Mouse (Mus musculus) heart, embryonic 13.5 days (tissue): Measurements from ENCODE around the gene Hoxb1. TPM values are rescaled to one million over a fixed set of nuclear protein-coding genes. Genes with fewer than 3 reads are reported as not detected.

Source experiments
- ATAC-seq: fragments of 200-750 bp; cut with Nextera tagmentation; 2 replicates; pipeline ENCODE4 v1.8.0; 2017; ENCODE audit warnings: moderate TSS enrichment; ENCODE audit not compliant: insufficient number of reproducible peaks, low FRiP score, low TSS enrichment; ENCODE audit errors: extremely low read depth
- H3K27ac ChIP-seq: fragments of 300-500 bp; sonication (generic); replicated peaks from 2 replicates; pipeline ENCODE4 v1.5.1; 2015; ENCODE audit warnings: moderate library complexity, mild to moderate bottlenecking, inconsistent platforms
- H3K27me3 ChIP-seq: fragments of 300-500 bp; sonication (generic); replicated peaks from 2 replicates; pipeline ENCODE4 v1.6.1; 2015; ENCODE audit warnings: mild to moderate bottlenecking, inconsistent platforms
- H3K36me3 ChIP-seq: fragments of 300-500 bp; sonication (generic); 2 replicates; pipeline ENCODE4 v1.6.1; 2015; ENCODE audit warnings: mild to moderate bottlenecking, inconsistent platforms
- H3K4me1 ChIP-seq: fragments of 300-500 bp; sonication (generic); 2 replicates; pipeline ENCODE4 v1.6.1; 2015; ENCODE audit warnings: inconsistent platforms
- H3K4me2 ChIP-seq: fragments of 300-500 bp; sonication (generic); 2 replicates; pipeline ENCODE4 v1.6.1; 2015; ENCODE audit warnings: inconsistent platforms, mild to moderate bottlenecking, moderate library complexity
- H3K4me3 ChIP-seq: fragments of 300-500 bp; sonication (generic); 2 replicates; pipeline ENCODE4 v1.5.1; 2015; ENCODE audit warnings: moderate library complexity, mild to moderate bottlenecking, inconsistent platforms
- H3K9ac ChIP-seq: fragments of 300-500 bp; sonication (generic); 2 replicates; pipeline ENCODE4 v1.6.1; 2015; ENCODE audit warnings: inconsistent platforms, mild to moderate bottlenecking, moderate library complexity
- H3K9me3 ChIP-seq: fragments of 300-500 bp; sonication (generic); 2 replicates; pipeline ENCODE4 v1.6.1; 2016; ENCODE audit warnings: inconsistent platforms
- WGBS: fragments of 180-500 bp; shearing (Covaris S2); methylation state at CpG from one replicate; pipeline ENCODE4 v1.1.7; 2015; ENCODE audit warnings: mixed read lengths; 5-methylcytosine and 5-hydroxymethylcytosine counted together
- polyA plus RNA-seq: library from polyadenylated mRNA; unstranded; fragments of >200 nt; fragmentation: Nextera tagmentation; extraction: Ambion mirVana; gene quantifications from 2 replicates; pipeline ENCODE4 v1.2.1, GENCODE M21; 2015

The Hoxb1 gene
- polyA plus RNA-seq, 1 experiment from 2014 or later = 0.17 TPM

- Histone ChIP-seq H3K4me2 (peak overlapping the region; percentile 71), H3K4me3 (peak overlapping the region; percentile 49; the same call in 1 of the 2 replicates), H3K27me3 (peaks cover 97% of the 10 kb centered on the region), H3K27ac (peak overlapping the region; percentile 54), H3K4me1 (peaks cover 38% of the 10 kb centered on the region), H3K9ac (peak overlapping the region; percentile 71), H3K9me3 (no peaks in the 10 kb centered on the region), H3K36me3 (no peaks in the 10 kb centered on the region)
- no peak for ATAC-seq
- WGBS = 23% methylated on average over 6 of the region's 6 CpGs
These were observed 20.7 kb upstream of the Hoxb1 start for GRCm38 (mm10) chr11:96344878-96345159.

- Histone ChIP-seq H3K36me3 (no peaks in the 10 kb centered on the region), H3K27me3 (peaks cover 97% of the 10 kb centered on the region), H3K4me1 (peaks cover 38% of the 10 kb centered on the region), H3K4me3 (peak overlapping the region; percentile 49), H3K27ac (peak overlapping the region; percentile 51), H3K9me3 (no peaks in the 10 kb centered on the region), H3K9ac (peak overlapping the region; percentile 71), H3K4me2 (peak overlapping the region; percentile 71)
- no peak for ATAC-seq
- 4% methylated on average over 39 of the region's 56 CpGs for WGBS
These were observed 20.2 kb upstream of the Hoxb1 start for GRCm38 (mm10) chr11:96345220-96345892.

- Histone ChIP-seq H3K4me2 (peak overlapping the region; percentile 71), H3K9me3 (no peaks in the 10 kb centered on the region), H3K36me3 (no peaks in the 10 kb centered on the region), H3K4me3 (peak overlapping the region; percentile 49), H3K4me1 (peaks cover 42% of the 10 kb centered on the region), H3K9ac (peak overlapping the region; percentile 71), H3K27ac (peak overlapping the region; percentile 51), H3K27me3 (peaks cover 97% of the 10 kb centered on the region)
- ATAC-seq = peak; percentile 23; the same call in 1 of the 2 replicates
- WGBS = 4% methylated on average over 44 of the region's 45 CpGs
These were observed 19.4 kb upstream of the Hoxb1 start for GRCm38 (mm10) chr11:96345893-96346806.

GRCm38 (mm10) chr11:96346916-96347520 is 18.5 kb upstream of the Hoxb1 start:
- H3K9ac ChIP-seq = no peak overlapping the region
- 52% methylated on average over 5 of the region's 5 CpGs for WGBS
- H3K36me3 ChIP-seq = no peaks in the 10 kb centered on the region
- ATAC-seq = no peak
- H3K9me3 ChIP-seq = no peaks in the 10 kb centered on the region
- H3K4me3 ChIP-seq = no peak overlapping the region
- H3K4me2 ChIP-seq = no peak overlapping the region
- H3K27ac ChIP-seq = no peak overlapping the region; the same call in 1 of the 2 replicates
- peaks cover 40% of the 10 kb centered on the region for H3K4me1 ChIP-seq
- H3K27me3 ChIP-seq = peaks cover 97% of the 10 kb centered on the region

GRCm38 (mm10) chr11:96347717-96348116 is 17.8 kb upstream of the Hoxb1 start:
- no peak for ATAC-seq
- H3K9me3 ChIP-seq = no peaks in the 10 kb centered on the region
- peaks cover 97% of the 10 kb centered on the region for H3K27me3 ChIP-seq
- no peak overlapping the region for H3K4me3 ChIP-seq
- WGBS = 28% methylated on average over 4 of the region's 4 CpGs
- H3K4me2 ChIP-seq = peak overlapping the region; percentile 33; the same call in 1 of the 2 replicates
- H3K36me3 ChIP-seq = no peaks in the 10 kb centered on the region
- H3K9ac ChIP-seq = no peak overlapping the region
- peak overlapping the region; percentile 10 for H3K27ac ChIP-seq
- peaks cover 39% of the 10 kb centered on the region for H3K4me1 ChIP-seq

GRCm38 (mm10) chr11:96348141-96348928 is 17.2 kb upstream of the Hoxb1 start:
- Histone ChIP-seq H3K27me3 (peaks cover 97% of the 10 kb centered on the region), H3K9ac (peak overlapping the region; percentile 4; the same call in 1 of the 2 replicates), H3K27ac (peak overlapping the region; percentile 10), H3K4me3 (no peak overlapping the region), H3K4me2 (peak overlapping the region; percentile 33), H3K36me3 (no peaks in the 10 kb centered on the region), H3K9me3 (no peaks in the 10 kb centered on the region), H3K4me1 (peaks cover 45% of the 10 kb centered on the region)
- ATAC-seq = no peak
- 15% methylated on average over 21 of the region's 21 CpGs for WGBS

GRCm38 (mm10) chr11:96348988-96349387 is 16.6 kb upstream of the Hoxb1 start:
- ATAC-seq = no peak
- Histone ChIP-seq H3K4me2 (peak overlapping the region; percentile 38), H3K9ac (no peak overlapping the region), H3K9me3 (no peaks in the 10 kb centered on the region), H3K4me3 (no peak overlapping the region), H3K27me3 (peaks cover 95% of the 10 kb centered on the region), H3K27ac (peak overlapping the region; percentile 50; the same call in 1 of the 2 replicates), H3K36me3 (no peaks in the 10 kb centered on the region), H3K4me1 (peaks cover 43% of the 10 kb centered on the region)
- 62% methylated on average over 3 of the region's 3 CpGs for WGBS

GRCm38 (mm10) chr11:96349491-96350340 is 15.8 kb upstream of the Hoxb1 start:
- WGBS = 27% methylated on average over 14 of the region's 14 CpGs
- Histone ChIP-seq H3K9me3 (no peaks in the 10 kb centered on the region), H3K4me2 (peak overlapping the region; percentile 38), H3K4me3 (peak overlapping the region; percentile 21; the same call in 1 of the 2 replicates), H3K9ac (peak overlapping the region; percentile 56; the same call in 1 of the 2 replicates), H3K27me3 (peaks cover 95% of the 10 kb centered on the region), H3K27ac (peak overlapping the region; percentile 50), H3K36me3 (no peaks in the 10 kb centered on the region), H3K4me1 (peaks cover 41% of the 10 kb centered on the region)
- no peak for ATAC-seq

- H3K27me3 ChIP-seq = peaks cover 94% of the 10 kb centered on the region
- H3K4me2 ChIP-seq = peak within 1 kb of the TSS; percentile 69
- peak within 1 kb of the TSS; percentile 55 for H3K4me3 ChIP-seq
- H3K9ac ChIP-seq = peak within 1 kb of the TSS; percentile 56; the same call in 1 of the 2 replicates
- no peaks in the 10 kb centered on the region for H3K36me3 ChIP-seq
- peak within 1 kb of the TSS; percentile 70 for H3K27ac ChIP-seq
- H3K4me1 ChIP-seq = peaks cover 38% of the 10 kb centered on the region
- no peak for ATAC-seq
- WGBS = 31% methylated on average over 2 of the region's 2 CpGs
- no peaks in the 10 kb centered on the region for H3K9me3 ChIP-seq
These were observed 15.3 kb upstream of the Hoxb1 start, which contains the start of gene Hoxb2 for GRCm38 (mm10) chr11:96350341-96350624. Hoxb2 (plus strand) TSS chr11:96350525.

- Histone ChIP-seq H3K9ac (no peak overlapping the region; the same call in 1 of the 2 replicates), H3K27me3 (peaks cover 93% of the 10 kb centered on the region), H3K4me1 (peaks cover 33% of the 10 kb centered on the region), H3K9me3 (no peaks in the 10 kb centered on the region), H3K36me3 (no peaks in the 10 kb centered on the region), H3K4me2 (peak overlapping the region; percentile 69; the same call in 1 of the 2 replicates), H3K27ac (peak overlapping the region; percentile 70), H3K4me3 (no peak overlapping the region)
- 50% methylated on average over 2 of the region's 2 CpGs for WGBS
- ATAC-seq = no peak
These were observed 14.8 kb upstream of the Hoxb1 start for GRCm38 (mm10) chr11:96350791-96351190.
